Mouse (Mus musculus) hindbrain, embryonic 16.5 days (tissue): ENCODE measurements around the gene Pak7. TPM values are rescaled to one million over a fixed set of nuclear protein-coding genes. Genes with fewer than 3 reads are reported as not detected.

ENCODE experiments used
- ATAC-seq: fragments of 200-750 bp; cut with Nextera tagmentation; 2 replicates; pipeline ENCODE4 v1.8.0; 2017; ENCODE audit warnings: moderate TSS enrichment, moderate library complexity
- H3K27ac ChIP-seq: fragments of 300-500 bp; sonication (generic); 2 replicates; pipeline ENCODE4 v1.5.1; 2014; ENCODE audit warnings: low read depth, mild to moderate bottlenecking, control low read depth, low read length, moderate library complexity
- H3K27me3 ChIP-seq: fragments of 300-500 bp; sonication (generic); replicated peaks from 2 replicates; pipeline ENCODE4 v1.6.1; 2014; ENCODE audit warnings: low read length; ENCODE audit not compliant: control insufficient read depth, insufficient read depth
- H3K36me3 ChIP-seq: fragments of 300-500 bp; sonication (generic); 2 replicates; pipeline ENCODE4 v1.6.1; 2014; ENCODE audit warnings: mild to moderate bottlenecking, low read length, moderate library complexity, mixed read lengths; ENCODE audit not compliant: control insufficient read depth, insufficient read depth
- H3K4me1 ChIP-seq: fragments of 300-500 bp; sonication (generic); 2 replicates; pipeline ENCODE4 v1.6.1; 2014; ENCODE audit warnings: low read depth, low read length; ENCODE audit not compliant: control insufficient read depth, insufficient read depth
- H3K4me2 ChIP-seq: fragments of 300-500 bp; sonication (generic); 2 replicates; pipeline ENCODE4 v1.6.1; 2014; ENCODE audit warnings: mild to moderate bottlenecking, low read length, control low read depth, moderate library complexity
- H3K4me3 ChIP-seq: fragments of 300-500 bp; sonication (generic); 2 replicates; pipeline ENCODE4 v1.5.1; 2014; ENCODE audit warnings: mild to moderate bottlenecking, low read length, control low read depth, moderate library complexity
- H3K9ac ChIP-seq: fragments of 300-500 bp; sonication (generic); 2 replicates; pipeline ENCODE4 v1.6.1; 2014; ENCODE audit warnings: low read depth, mild to moderate bottlenecking, control low read depth, low read length, moderate library complexity
- H3K9me3 ChIP-seq: fragments of 300-500 bp; sonication (generic); 2 replicates; pipeline ENCODE4 v1.6.1; 2014; ENCODE audit warnings: mild to moderate bottlenecking, low read length, moderate library complexity; ENCODE audit not compliant: control insufficient read depth
- WGBS: fragments of 180-500 bp; shearing (Covaris S2); extraction: QIAGEN DNeasy Blood & Tissue Kit; methylation state at CpG from one replicate; pipeline ENCODE4 v1.1.7; 2014; 5-methylcytosine and 5-hydroxymethylcytosine counted together
- polyA plus RNA-seq: library from polyadenylated mRNA; unstranded; fragments of >200 nt; fragmentation: Nextera tagmentation; extraction: Ambion mirVana; gene quantifications from 2 replicates; pipeline ENCODE4 v1.2.1, GENCODE M21; 2015

The Pak7 gene
- polyA plus RNA-seq, 1 experiment from 2014 or later, result 25.1 TPM

GRCm38 (mm10) chr2:136095978-136096377 lies 291.8 kb downstream of the Pak7 start:
- Histone ChIP-seq H3K27me3 (no peaks in the 10 kb centered on the region), H3K9ac (no peak overlapping the region), H3K4me3 (no peak overlapping the region), H3K4me1 (no peaks in the 10 kb centered on the region), H3K4me2 (no peak overlapping the region), H3K9me3 (no peaks in the 10 kb centered on the region), H3K27ac (no peak overlapping the region), H3K36me3 (0 out of 2 replicates have a peak, but pooled peaks cover 3% of the 10 kb centered on the region)
- WGBS, result 95% methylated on average over 2 of the region's 2 CpGs
- no peak for ATAC-seq

- no peak overlapping the region for H3K9ac ChIP-seq
- peak overlapping the region; percentile 28 for H3K4me2 ChIP-seq
- H3K27ac ChIP-seq, result peak overlapping the region; percentile 44; the same call in 1 of the 2 replicates
- ATAC-seq, result no peak
- WGBS, result 50% methylated on average over 1 of the region's 1 CpGs
- H3K36me3 ChIP-seq, result no peaks in the 10 kb centered on the region
- no peaks in the 10 kb centered on the region for H3K9me3 ChIP-seq
- no peaks in the 10 kb centered on the region for H3K27me3 ChIP-seq
- H3K4me1 ChIP-seq, result peaks cover under 1% of the 10 kb centered on the region; the same call in 1 of the 2 replicates
- H3K4me3 ChIP-seq, result no peak overlapping the region
Observed at GRCm38 (mm10) chr2:136064356-136064755, 323.4 kb downstream of the Pak7 start.

- H3K27me3 ChIP-seq, result no peaks in the 10 kb centered on the region
- H3K36me3 ChIP-seq, result no peaks in the 10 kb centered on the region
- peak overlapping the region; percentile 71 for H3K9ac ChIP-seq
- peak overlapping the region; percentile 48 for H3K4me3 ChIP-seq
- H3K27ac ChIP-seq, result peak overlapping the region; percentile 87
- WGBS, result 1% methylated on average over 37 of the region's 37 CpGs
- H3K4me2 ChIP-seq, result peak overlapping the region; percentile 78
- ATAC-seq, result peak; percentile 26
- H3K4me1 ChIP-seq, result peaks cover 10% of the 10 kb centered on the region
- no peaks in the 10 kb centered on the region for H3K9me3 ChIP-seq
Observed at GRCm38 (mm10) chr2:136059029-136059669, 328.6 kb downstream of the Pak7 start.

- Histone ChIP-seq H3K36me3 (no peaks in the 10 kb centered on the region), H3K9ac (peak overlapping the region; percentile 71), H3K4me1 (peaks cover 10% of the 10 kb centered on the region), H3K27me3 (no peaks in the 10 kb centered on the region), H3K4me2 (peak overlapping the region; percentile 78), H3K9me3 (no peaks in the 10 kb centered on the region), H3K27ac (peak overlapping the region; percentile 87), H3K4me3 (peak overlapping the region; percentile 48)
- peak; percentile 38 for ATAC-seq
- 3% methylated on average over 7 of the region's 7 CpGs for WGBS
Observed at GRCm38 (mm10) chr2:136058398-136058797, 329.4 kb downstream of the Pak7 start.

- Histone ChIP-seq H3K9me3 (no peaks in the 10 kb centered on the region), H3K27me3 (no peaks in the 10 kb centered on the region), H3K27ac (peak overlapping the region; percentile 87), H3K9ac (peak overlapping the region; percentile 71), H3K4me3 (peak overlapping the region; percentile 48), H3K36me3 (no peaks in the 10 kb centered on the region), H3K4me2 (peak overlapping the region; percentile 78), H3K4me1 (peaks cover 10% of the 10 kb centered on the region)
- ATAC-seq, result peak; percentile 77
- 4% methylated on average over 19 of the region's 19 CpGs for WGBS
Observed at GRCm38 (mm10) chr2:136057861-136058331, 329.9 kb downstream of the Pak7 start.

- no peaks in the 10 kb centered on the region for H3K27me3 ChIP-seq
- 1% methylated on average over 8 of the region's 8 CpGs for WGBS
- peak within 1 kb of the TSS; percentile 37 for H3K4me3 ChIP-seq
- peaks cover 7% of the 10 kb centered on the region for H3K4me1 ChIP-seq
- H3K9me3 ChIP-seq, result no peaks in the 10 kb centered on the region
- H3K4me2 ChIP-seq, result peak within 1 kb of the TSS; percentile 62
- peak; percentile 43 for ATAC-seq
- H3K27ac ChIP-seq, result peak within 1 kb of the TSS; percentile 50
- H3K36me3 ChIP-seq, result no peaks in the 10 kb centered on the region
- H3K9ac ChIP-seq, result peak within 1 kb of the TSS; percentile 53
Observed at GRCm38 (mm10) chr2:136051688-136052289, 336.0 kb downstream of the Pak7 start, which contains the start of gene Lamp5. TSS of gene Lamp5 (plus strand) at chr2:136052239.

- Histone ChIP-seq H3K27ac (peak overlapping the region; percentile 50), H3K9me3 (no peaks in the 10 kb centered on the region), H3K4me3 (peak overlapping the region; percentile 37), H3K36me3 (no peaks in the 10 kb centered on the region), H3K4me2 (peak overlapping the region; percentile 62), H3K4me1 (peaks cover 7% of the 10 kb centered on the region), H3K27me3 (no peaks in the 10 kb centered on the region), H3K9ac (peak overlapping the region; percentile 53)
- ATAC-seq, result peak; percentile 83
- 12% methylated on average over 27 of the region's 27 CpGs for WGBS
Observed at GRCm38 (mm10) chr2:136050793-136051615, 336.8 kb downstream of the Pak7 start.

- H3K4me2 ChIP-seq, result no peak overlapping the region
- no peak overlapping the region for H3K4me3 ChIP-seq
- H3K9ac ChIP-seq, result no peak overlapping the region
- no peaks in the 10 kb centered on the region for H3K9me3 ChIP-seq
- no peak overlapping the region for H3K27ac ChIP-seq
- H3K36me3 ChIP-seq, result no peaks in the 10 kb centered on the region
- no peaks in the 10 kb centered on the region for H3K27me3 ChIP-seq
- ATAC-seq, result no peak
- WGBS, result 80% methylated on average over 4 of the region's 4 CpGs
- peaks cover 7% of the 10 kb centered on the region for H3K4me1 ChIP-seq
Observed at GRCm38 (mm10) chr2:136048464-136048863, 339.3 kb downstream of the Pak7 start.
